Mouse (Mus musculus) intestine, embryonic 16.5 days (tissue): ENCODE measurements at regions not wholly inside any gene's neighbourhood (a gene's known extent, or its start where the extent isn't known, plus 50 kb on each side); places are given as distances from the start of the nearest gene placed in this dataset. TPM values are rescaled to one million over a fixed set of nuclear protein-coding genes. Genes with fewer than 3 reads are reported as not detected.

Experiments used
- microRNA counts: library from miRNA; unstranded; fragments of <30 nt; microRNA quantifications from one replicate; lab custom pipeline; 2016
- microRNA-seq: library from miRNA; unstranded; fragments of <30 nt; microRNA quantifications from one replicate; pipeline ENCODE4, GENCODE M21; 2016

MicroRNAs in the stretch of these regions (microRNA counts, 519-probe panel; counts per million panel counts)
- 35.7 counts per million for microRNA mmu-miR-344 (lab: Ali Mortazavi, UCI)

Small RNA genes lying in the stretch of these regions (microRNA-seq; reads per million reads assigned to microRNA genes)
- gene Gm22466 (not detected), gene Gm23490 (not detected), gene Gm23873 (not detected), gene Gm23917 (not detected), gene Gm23962 (not detected), gene Gm25533 (not detected), gene Mir344 (not detected), gene Mir344b (not detected), gene Mir344c (0.68 reads per million), gene Mir344d-1 (not detected), gene Mir344d-2 (not detected), gene Mir344d-3 (not detected), gene Mir344e (1.4 reads per million), gene Mir344h-1 (not detected), gene Mir344h-2 (not detected)
